Mouse (Mus musculus) liver, embryonic 13.5 days (tissue): Measurements from ENCODE around the gene Slc19a3. TPM values are rescaled to one million over a fixed set of nuclear protein-coding genes. Genes with fewer than 3 reads are reported as not detected.

Experiments used
- ATAC-seq: fragments of 200-750 bp; cut with Nextera tagmentation; 2 replicates; pipeline ENCODE4 v1.8.0; 2017; ENCODE audit warnings: low read depth, mild to moderate bottlenecking, moderate number of reproducible peaks, moderate library complexity
- DNase-seq: peaks from one replicate; pipeline ENCODE4 v3.0.0; 2022
- H3K27ac ChIP-seq: fragments of 300-500 bp; sonication (generic); 2 replicates; pipeline ENCODE4 v1.5.1; 2015; ENCODE audit warnings: moderate library complexity, mild to moderate bottlenecking, inconsistent platforms
- H3K27me3 ChIP-seq: fragments of 300-500 bp; sonication (generic); 2 replicates; pipeline ENCODE4 v1.6.1; 2015; ENCODE audit warnings: mild to moderate bottlenecking, inconsistent platforms
- H3K36me3 ChIP-seq: fragments of 300-500 bp; sonication (generic); 2 replicates; pipeline ENCODE4 v1.6.1; 2015; ENCODE audit warnings: mild to moderate bottlenecking, inconsistent platforms
- H3K4me1 ChIP-seq: fragments of 300-500 bp; sonication (generic); replicated peaks from 2 replicates; pipeline ENCODE4 v1.6.1; 2015; ENCODE audit warnings: inconsistent platforms
- H3K4me2 ChIP-seq: fragments of 300-500 bp; sonication (generic); 2 replicates; pipeline ENCODE4 v1.6.1; 2015; ENCODE audit warnings: inconsistent platforms, mild to moderate bottlenecking, moderate library complexity
- H3K4me3 ChIP-seq: fragments of 300-500 bp; sonication (generic); replicated peaks from 2 replicates; pipeline ENCODE4 v1.5.1; 2015; ENCODE audit warnings: mild to moderate bottlenecking, inconsistent platforms
- H3K9ac ChIP-seq: fragments of 300-500 bp; sonication (generic); 2 replicates; pipeline ENCODE4 v1.6.1; 2015; ENCODE audit warnings: mild to moderate bottlenecking, inconsistent platforms
- H3K9me3 ChIP-seq: fragments of 300-500 bp; sonication (generic); replicated peaks from 2 replicates; pipeline ENCODE4 v1.6.1; 2016; ENCODE audit warnings: inconsistent platforms
- WGBS: fragments of 180-500 bp; shearing (Covaris S2); methylation state at CpG from one replicate; pipeline ENCODE4 v1.1.7; 2015; ENCODE audit not compliant: insufficient replicate concordance; 5-methylcytosine and 5-hydroxymethylcytosine counted together
- polyA plus RNA-seq: library from polyadenylated mRNA; unstranded; fragments of >200 nt; fragmentation: Nextera tagmentation; extraction: Ambion mirVana; gene quantifications from 2 replicates; pipeline ENCODE4 v1.2.1, GENCODE M21; 2015

Gene Slc19a3
- polyA plus RNA-seq, 1 experiment from 2014 or later, result 0.06 TPM

- ATAC-seq, result 0 out of 2 replicates have a peak, but pooled peaks have one; percentile 8
- no peaks in the 10 kb centered on the region for H3K36me3 ChIP-seq
- H3K4me1 ChIP-seq, result peaks cover 19% of the 10 kb centered on the region
- H3K4me3 ChIP-seq, result no peak overlapping the region
- no peak for DNase-seq
- H3K27me3 ChIP-seq, result no peaks in the 10 kb centered on the region
- no peak overlapping the region for H3K27ac ChIP-seq
- 22% methylated on average over 6 of the region's 6 CpGs for WGBS
- H3K9ac ChIP-seq, result no peak overlapping the region
- H3K9me3 ChIP-seq, result no peaks in the 10 kb centered on the region
- 0 out of 2 replicates have a peak overlapping the region, but pooled peaks have one; percentile 6 for H3K4me2 ChIP-seq
These were observed 64.3 kb downstream of the Slc19a3 start for GRCm38 (mm10) chr1:82973901-82974300.

DNA sequence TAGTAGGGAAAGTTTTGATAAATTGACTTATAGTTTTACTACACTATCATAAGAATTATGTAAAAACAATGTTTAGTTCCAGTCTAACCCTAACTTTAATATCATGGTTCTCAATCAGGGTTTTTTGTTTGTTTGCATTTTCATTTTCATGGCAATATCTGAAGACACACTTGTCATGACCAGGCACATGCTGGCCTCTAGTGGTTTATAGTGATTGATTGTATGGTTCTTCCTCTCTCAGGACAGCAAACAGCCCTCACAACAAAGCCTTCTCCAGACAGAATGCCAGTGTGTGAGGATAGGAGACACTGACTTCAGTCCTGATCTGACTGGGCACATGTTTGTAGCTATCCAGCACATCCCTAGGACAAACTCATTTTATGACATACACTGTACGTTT, 65.0 kb downstream of the Slc19a3 start:
- WGBS, result 56% methylated on average over 1 of the region's 1 CpGs
- H3K27me3 ChIP-seq, result no peaks in the 10 kb centered on the region
- no peak overlapping the region for H3K27ac ChIP-seq
- no peak overlapping the region for H3K4me2 ChIP-seq
- no peaks in the 10 kb centered on the region for H3K36me3 ChIP-seq
- peaks cover 19% of the 10 kb centered on the region for H3K4me1 ChIP-seq
- H3K4me3 ChIP-seq, result no peak overlapping the region
- no peak overlapping the region for H3K9ac ChIP-seq
- no peaks in the 10 kb centered on the region for H3K9me3 ChIP-seq
- DNase-seq, result no peak
- ATAC-seq, result no peak

GRCm38 (mm10) chr1:82972046-82972445, 66.2 kb downstream of the Slc19a3 start:
- ATAC-seq, result peak; percentile 55; the same call in 1 of the 2 replicates
- WGBS, result 21% methylated on average over 4 of the region's 4 CpGs
- Histone ChIP-seq H3K27me3 (no peaks in the 10 kb centered on the region), H3K4me1 (peaks cover 19% of the 10 kb centered on the region), H3K9ac (no peak overlapping the region), H3K4me2 (no peak overlapping the region), H3K9me3 (no peaks in the 10 kb centered on the region), H3K36me3 (no peaks in the 10 kb centered on the region), H3K4me3 (no peak overlapping the region), H3K27ac (no peak overlapping the region)
- DNase-seq, result no peak

- ATAC-seq, result no peak
- Histone ChIP-seq H3K4me2 (no peak overlapping the region), H3K4me3 (no peak overlapping the region), H3K27ac (no peak overlapping the region), H3K9me3 (no peaks in the 10 kb centered on the region), H3K27me3 (no peaks in the 10 kb centered on the region), H3K36me3 (no peaks in the 10 kb centered on the region), H3K9ac (no peak overlapping the region), H3K4me1 (0 out of 2 replicates have a peak, but pooled peaks cover under 1% of the 10 kb centered on the region)
- no peak for DNase-seq
- 43% methylated on average over 3 of the region's 3 CpGs for WGBS
These were observed 71.8 kb downstream of the Slc19a3 start for GRCm38 (mm10) chr1:82966413-82966812.

Other genes starting within 250 kb of the Slc19a3 start
- gene Agfg1, start 199.0 kb downstream of the Slc19a3 start, polyA plus RNA-seq, result 47.2 and 53.9 TPM in 2 replicates
- 0.16 and 0.19 TPM in 2 replicates for gene A030005L19Rik, start 125.1 kb downstream of the Slc19a3 start, polyA plus RNA-seq
- gene A030014E15Rik, start 113.5 kb downstream of the Slc19a3 start, polyA plus RNA-seq, result not detected in 2 replicates
- gene Gm6217, start 107.0 kb downstream of the Slc19a3 start, polyA plus RNA-seq, result not detected in 2 replicates
- not detected in 2 replicates for gene A030003K21Rik, start 95.1 kb downstream of the Slc19a3 start, polyA plus RNA-seq
- gene Gm7544, start 82.4 kb downstream of the Slc19a3 start, polyA plus RNA-seq, result not detected in 2 replicates
- not detected in 2 replicates for gene Gm47955, start 78.2 kb downstream of the Slc19a3 start, polyA plus RNA-seq
- gene Gm47959, start 37.9 kb downstream of the Slc19a3 start, polyA plus RNA-seq, result not detected in 2 replicates
- not detected in 2 replicates for gene Krtap28-10, start 4.0 kb upstream of the Slc19a3 start, polyA plus RNA-seq
- not detected in 2 replicates for gene Gm47969, start 6.5 kb upstream of the Slc19a3 start, polyA plus RNA-seq
- not detected in 2 replicates for gene A030005K14Rik, start 20.9 kb upstream of the Slc19a3 start, polyA plus RNA-seq
- gene Krtap28-13, start 22.5 kb upstream of the Slc19a3 start, polyA plus RNA-seq, result not detected in 2 replicates
- 0.23 TPM in 1 of 2 replicates, not detected in the other for gene Ccl20, start 78.3 kb upstream of the Slc19a3 start, polyA plus RNA-seq
- not detected in 2 replicates for gene Daw1, start 121.3 kb upstream of the Slc19a3 start, polyA plus RNA-seq